Mouse (Mus musculus) heart, postnatal 0 days (tissue): ENCODE results near the gene Cpeb3. TPM values are rescaled to one million over a fixed set of nuclear protein-coding genes. Genes with fewer than 3 reads are reported as not detected.

Experiments used
- ATAC-seq: fragments of 200-750 bp; cut with Nextera tagmentation; 2 replicates; pipeline ENCODE4 v1.8.0; 2017; ENCODE audit warnings: low read depth, moderate number of reproducible peaks, moderate library complexity; ENCODE audit not compliant: insufficient read depth
- DNase-seq: peaks from one replicate; pipeline ENCODE4 v3.0.0-alpha.2; 2016; ENCODE audit warnings: low spot score
- H3K27ac ChIP-seq: fragments of 300-500 bp; sonication (generic); 2 replicates; pipeline ENCODE4 v1.5.1; 2014; ENCODE audit warnings: low read depth, mild to moderate bottlenecking
- H3K27me3 ChIP-seq: fragments of 300-500 bp; sonication (generic); 2 replicates; pipeline ENCODE4 v1.6.1; 2014; ENCODE audit warnings: low read length, mixed read lengths; ENCODE audit not compliant: control insufficient read depth, insufficient read depth
- H3K36me3 ChIP-seq: fragments of 300-500 bp; sonication (generic); replicated peaks from 2 replicates; pipeline ENCODE4 v1.6.1; 2014; ENCODE audit warnings: low read length, mixed read lengths; ENCODE audit not compliant: control insufficient read depth, insufficient read depth
- H3K4me1 ChIP-seq: fragments of 300-500 bp; sonication (generic); 2 replicates; pipeline ENCODE4 v1.6.1; 2014; ENCODE audit warnings: antibody characterized with exemption; ENCODE audit not compliant: control insufficient read depth, insufficient read depth
- H3K4me2 ChIP-seq: fragments of 300-500 bp; sonication (generic); 2 replicates; pipeline ENCODE4 v1.6.1; 2014; ENCODE audit warnings: low read depth, mild to moderate bottlenecking, low read length, moderate library complexity
- H3K4me3 ChIP-seq: fragments of 300-500 bp; sonication (generic); 2 replicates; pipeline ENCODE4 v1.5.1; 2014; ENCODE audit warnings: low read depth, low read length
- H3K9ac ChIP-seq: fragments of 300-500 bp; sonication (generic); replicated peaks from 2 replicates; pipeline ENCODE4 v1.6.1; 2014; ENCODE audit warnings: low read depth, low read length, mixed read lengths
- H3K9me3 ChIP-seq: fragments of 300-500 bp; sonication (generic); replicated peaks from 2 replicates; pipeline ENCODE4 v1.6.1; 2016; ENCODE audit warnings: low read length; ENCODE audit not compliant: control insufficient read depth
- CTCF ChIP-seq: IDR thresholded peaks from 2 replicates; pipeline ENCODE4 v1.5.1; 2016; ENCODE audit warnings: antibody characterized with exemption, control low read depth, low read depth
- EP300 ChIP-seq: IDR thresholded peaks from 2 replicates; pipeline ENCODE4 v1.6.1; 2016; ENCODE audit warnings: antibody characterized with exemption, low read depth
- WGBS: fragments of 180-500 bp; shearing (Covaris S2); extraction: QIAGEN DNeasy Blood & Tissue Kit; methylation state at CpG from one replicate; pipeline ENCODE4 v1.1.7; 2014; 5-methylcytosine and 5-hydroxymethylcytosine counted together
- polyA plus RNA-seq: library from polyadenylated mRNA; unstranded; fragments of >200 nt; fragmentation: Nextera tagmentation; extraction: Ambion mirVana; gene quantifications from 2 replicates; pipeline ENCODE4 v1.2.1, GENCODE M21; 2015
- total RNA-seq: library from RNA; depleted of rRNA; stranded (reverse); fragments of >200 nt; gene quantifications from 2 replicates; pipeline ENCODE4 v1.2.3, GENCODE M21; 2014; ENCODE audit warnings: low replicate concordance; rRNA removed

The Cpeb3 gene
- total RNA-seq (19.6 and 21.8 TPM in 2 replicates), polyA plus RNA-seq (13.5 and 13.7 TPM in 2 replicates)

- peak within 1 kb of the TSS; percentile 96 for H3K27ac ChIP-seq
- H3K9me3 ChIP-seq = no peaks in the 10 kb centered on the region
- H3K27me3 ChIP-seq = no peaks in the 10 kb centered on the region
- DNase-seq (peak; percentile 66), ATAC-seq (no peak)
- H3K4me1 ChIP-seq = peaks cover 13% of the 10 kb centered on the region
- peak within 1 kb of the TSS; percentile 86 for H3K4me2 ChIP-seq
- H3K4me3 ChIP-seq = peak within 1 kb of the TSS; percentile 98
- TF ChIP-seq CTCF (peak; percentile 36; the same call in 1 of the 2 replicates), EP300 (no peak)
- H3K36me3 ChIP-seq = peaks cover 30% of the 10 kb centered on the region
- H3K9ac ChIP-seq = peak within 1 kb of the TSS; percentile 99
- 1% methylated on average over 15 of the region's 15 CpGs for WGBS
Observed at GRCm38 (mm10) chr19:37208176-37208755, at the start of gene Cpeb3. Gene Cpeb3 (minus strand): TSS chr19:37208601.

GRCm38 (mm10) chr19:37255321-37255720 is 46.9 kb upstream of the Cpeb3 start:
- WGBS = 85% methylated on average over 9 of the region's 9 CpGs
- no peak overlapping the region for H3K27ac ChIP-seq
- no peak overlapping the region for H3K4me3 ChIP-seq
- no peak for ATAC-seq
- H3K4me2 ChIP-seq = no peak overlapping the region
- no peak overlapping the region for H3K9ac ChIP-seq
- no peaks in the 10 kb centered on the region for H3K27me3 ChIP-seq
- no peak for DNase-seq
- no peaks in the 10 kb centered on the region for H3K9me3 ChIP-seq
- H3K36me3 ChIP-seq = no peaks in the 10 kb centered on the region
- H3K4me1 ChIP-seq = no peaks in the 10 kb centered on the region
- TF ChIP-seq EP300 (no peak), CTCF (no peak)

GRCm38 (mm10) chr19:37252104-37252503 is 43.7 kb upstream of the Cpeb3 start:
- ATAC-seq = no peak
- 60% methylated on average over 6 of the region's 6 CpGs for WGBS

GRCm38 (mm10) chr19:37248199-37248598 is 39.8 kb upstream of the Cpeb3 start:
- H3K9ac ChIP-seq = no peak overlapping the region
- no peak overlapping the region for H3K4me2 ChIP-seq
- TF ChIP-seq CTCF = no peak
- TF ChIP-seq EP300 = no peak
- H3K4me1 ChIP-seq = no peaks in the 10 kb centered on the region
- WGBS = 70% methylated on average over 3 of the region's 3 CpGs
- no peaks in the 10 kb centered on the region for H3K27me3 ChIP-seq
- H3K4me3 ChIP-seq = no peak overlapping the region
- DNase-seq (no peak), ATAC-seq (no peak)
- no peaks in the 10 kb centered on the region for H3K36me3 ChIP-seq
- no peak overlapping the region for H3K27ac ChIP-seq
- 0 out of 2 replicates have a peak, but pooled peaks cover 3% of the 10 kb centered on the region for H3K9me3 ChIP-seq

More at GRCm38 (mm10) chr19:37252104-37252503, 43.7 kb upstream of the Cpeb3 start:
- no peaks in the 10 kb centered on the region for H3K9me3 ChIP-seq
- H3K27ac ChIP-seq = no peak overlapping the region
- no peaks in the 10 kb centered on the region for H3K4me1 ChIP-seq
- no peak for TF ChIP-seq CTCF
- TF ChIP-seq EP300 = no peak
- no peak overlapping the region for H3K9ac ChIP-seq
- no peak for DNase-seq
- H3K4me2 ChIP-seq = no peak overlapping the region
- H3K27me3 ChIP-seq = no peaks in the 10 kb centered on the region
- no peak overlapping the region for H3K4me3 ChIP-seq
- no peaks in the 10 kb centered on the region for H3K36me3 ChIP-seq

- Histone ChIP-seq H3K36me3 (no peaks in the 10 kb centered on the region), H3K4me3 (no peak overlapping the region), H3K9ac (no peak overlapping the region), H3K4me2 (no peak overlapping the region), H3K27ac (no peak overlapping the region), H3K27me3 (no peaks in the 10 kb centered on the region), H3K4me1 (no peaks in the 10 kb centered on the region), H3K9me3 (0 out of 2 replicates have a peak, but pooled peaks cover 3% of the 10 kb centered on the region)
- ATAC-seq (no peak), DNase-seq (no peak)
- TF ChIP-seq EP300 (no peak), CTCF (no peak)
- WGBS = 38% methylated on average over 3 of the region's 3 CpGs
Observed at GRCm38 (mm10) chr19:37246859-37247258, 38.5 kb upstream of the Cpeb3 start.

- no peak overlapping the region for H3K9ac ChIP-seq
- no peak overlapping the region for H3K4me2 ChIP-seq
- no peaks in the 10 kb centered on the region for H3K27me3 ChIP-seq
- H3K9me3 ChIP-seq = 0 out of 2 replicates have a peak, but pooled peaks cover 3% of the 10 kb centered on the region
- no peaks in the 10 kb centered on the region for H3K36me3 ChIP-seq
- no peaks in the 10 kb centered on the region for H3K4me1 ChIP-seq
- WGBS = 47% methylated on average over 2 of the region's 2 CpGs
- no peak for TF ChIP-seq EP300
- no peak for TF ChIP-seq CTCF
- H3K27ac ChIP-seq = no peak overlapping the region
- H3K4me3 ChIP-seq = no peak overlapping the region
- DNase-seq (no peak), ATAC-seq (no peak)
Observed at GRCm38 (mm10) chr19:37242707-37243106, 34.3 kb upstream of the Cpeb3 start.
